Mouse (Mus musculus) neural tube, embryonic 12.5 days (tissue): Measurements from ENCODE around the gene Iqub. TPM values are rescaled to one million over a fixed set of nuclear protein-coding genes. Genes with fewer than 3 reads are reported as not detected.

ENCODE experiments used
- ATAC-seq: fragments of 200-750 bp; cut with Nextera tagmentation; 2 replicates; pipeline ENCODE4 v1.8.0; 2017; ENCODE audit warnings: low read depth, mild to moderate bottlenecking, moderate TSS enrichment, moderate library complexity; ENCODE audit not compliant: low FRiP score
- H3K27ac ChIP-seq: fragments of 300-500 bp; sonication (generic); 2 replicates; pipeline ENCODE4 v1.5.1; 2016
- H3K27me3 ChIP-seq: fragments of 300-500 bp; sonication (generic); replicated peaks from 2 replicates; pipeline ENCODE4 v1.6.1; 2016; ENCODE audit warnings: mild to moderate bottlenecking
- H3K36me3 ChIP-seq: fragments of 300-500 bp; sonication (generic); 2 replicates; pipeline ENCODE4 v1.6.1; 2016; ENCODE audit warnings: mild to moderate bottlenecking
- H3K4me1 ChIP-seq: fragments of 300-500 bp; sonication (generic); 2 replicates; pipeline ENCODE4 v1.6.1; 2016
- H3K4me2 ChIP-seq: fragments of 300-500 bp; sonication (generic); replicated peaks from 2 replicates; pipeline ENCODE4 v1.6.1; 2016; ENCODE audit warnings: mild to moderate bottlenecking
- H3K4me3 ChIP-seq: fragments of 300-500 bp; sonication (generic); 2 replicates; pipeline ENCODE4 v1.5.1; 2016
- H3K9ac ChIP-seq: fragments of 300-500 bp; sonication (generic); 2 replicates; pipeline ENCODE4 v1.6.1; 2016; ENCODE audit warnings: mild to moderate bottlenecking
- H3K9me3 ChIP-seq: fragments of 300-500 bp; sonication (generic); 2 replicates; pipeline ENCODE4 v1.6.1; 2016; ENCODE audit warnings: mild to moderate bottlenecking
- WGBS: fragments of 180-500 bp; shearing (Covaris S2); methylation state at CpG from one replicate; pipeline ENCODE4 v1.1.7; 2016; 5-methylcytosine and 5-hydroxymethylcytosine counted together
- polyA plus RNA-seq: library from polyadenylated mRNA; unstranded; fragments of >200 nt; fragmentation: Nextera tagmentation; extraction: Ambion mirVana; gene quantifications from 2 replicates; pipeline ENCODE4 v1.2.1, GENCODE M21; 2016

Iqub gene
- polyA plus RNA-seq, 1 experiment from 2014 or later = 0.10 TPM

DNA sequence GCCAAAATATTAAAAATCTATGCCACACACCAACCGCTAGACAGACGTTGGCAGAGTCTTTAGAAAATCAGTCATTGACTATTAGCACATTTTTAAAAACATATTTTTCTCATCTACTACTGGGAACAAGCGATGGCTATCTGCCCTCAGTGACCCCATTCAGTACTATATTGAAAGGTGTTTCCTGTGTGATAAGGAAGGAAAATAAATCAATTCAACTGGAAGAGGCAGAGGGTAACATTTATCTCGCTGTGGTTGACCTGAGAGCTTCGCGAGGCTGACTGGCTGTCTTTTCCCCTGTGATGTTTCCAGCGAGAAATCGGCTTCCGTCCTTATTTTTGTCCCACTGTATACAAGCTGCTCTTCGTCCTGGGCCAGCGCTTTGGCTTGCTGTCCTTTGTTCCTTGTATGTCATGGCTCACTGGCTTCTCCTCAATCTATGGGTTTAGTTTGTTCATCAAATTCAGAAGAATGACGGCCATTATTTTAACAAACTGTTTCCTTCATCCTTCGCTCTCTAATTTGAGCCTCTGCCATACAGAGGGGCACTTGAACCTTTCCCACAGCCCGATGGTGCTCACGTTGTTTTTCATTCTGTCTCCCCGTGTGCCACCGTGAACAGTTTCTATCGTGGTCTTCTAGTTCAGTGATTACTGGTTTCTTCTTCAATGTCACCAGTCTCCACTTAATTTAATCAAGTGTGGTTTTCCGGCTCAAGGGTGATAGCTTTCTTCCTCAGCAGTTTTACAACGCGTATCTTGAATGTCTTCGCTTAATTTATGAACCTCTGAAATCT is 63.6 kb downstream of the Iqub start:
- ATAC-seq = no peak
- no peak overlapping the region for H3K4me3 ChIP-seq
- no peak overlapping the region for H3K9ac ChIP-seq
- no peak overlapping the region for H3K27ac ChIP-seq
- no peaks in the 10 kb centered on the region for H3K36me3 ChIP-seq
- H3K9me3 ChIP-seq = 0 out of 2 replicates have a peak, but pooled peaks cover 3% of the 10 kb centered on the region
- no peaks in the 10 kb centered on the region for H3K4me1 ChIP-seq
- WGBS = 86% methylated on average over 22 of the region's 22 CpGs
- no peak overlapping the region for H3K4me2 ChIP-seq
- no peaks in the 10 kb centered on the region for H3K27me3 ChIP-seq

DNA sequence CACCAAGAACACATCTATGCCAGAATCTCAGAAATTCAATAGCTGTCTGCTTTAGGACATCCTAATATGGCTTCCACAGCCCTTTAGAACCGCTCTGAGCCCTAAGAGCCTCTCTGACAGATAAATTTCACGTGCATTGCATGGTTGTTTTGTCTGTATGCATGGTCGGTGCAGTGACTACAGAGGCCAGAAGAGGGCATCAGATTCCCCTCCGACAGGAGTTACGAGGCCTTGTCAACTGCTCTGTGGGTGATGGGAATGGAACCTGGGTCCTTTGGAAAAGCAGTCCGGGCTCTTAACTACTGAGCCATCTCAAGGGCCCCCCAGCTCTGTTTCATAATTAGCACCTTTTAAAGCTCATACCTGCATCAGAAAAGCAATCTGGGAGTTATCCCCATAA is 64.6 kb downstream of the Iqub start:
- Histone ChIP-seq H3K4me1 (no peaks in the 10 kb centered on the region), H3K4me3 (no peak overlapping the region), H3K27ac (no peak overlapping the region), H3K27me3 (no peaks in the 10 kb centered on the region), H3K4me2 (no peak overlapping the region), H3K36me3 (no peaks in the 10 kb centered on the region), H3K9ac (no peak overlapping the region), H3K9me3 (0 out of 2 replicates have a peak, but pooled peaks cover 3% of the 10 kb centered on the region)
- no peak for ATAC-seq
- 91% methylated on average over 6 of the region's 6 CpGs for WGBS

DNA sequence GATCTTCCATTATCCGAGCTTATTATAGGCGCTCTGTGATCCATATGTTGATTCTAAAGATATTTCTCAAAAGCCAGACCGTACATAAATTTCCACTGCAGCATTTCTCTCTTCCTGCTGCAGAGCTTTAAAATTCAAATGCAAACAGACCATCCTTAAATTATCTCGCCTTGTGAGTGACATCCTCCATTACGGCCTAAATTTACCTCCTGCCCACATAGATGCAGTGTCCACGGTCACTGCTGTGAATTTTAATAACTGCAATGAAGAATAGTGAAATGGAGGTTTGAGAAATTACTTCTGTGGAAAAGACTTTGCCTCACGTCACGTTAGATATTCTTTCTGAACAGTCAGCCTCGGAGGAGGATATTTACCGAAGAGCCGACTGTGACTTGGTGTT is 98.8 kb downstream of the Iqub start:
- no peaks in the 10 kb centered on the region for H3K4me1 ChIP-seq
- WGBS = 88% methylated on average over 11 of the region's 11 CpGs
- H3K4me3 ChIP-seq = no peak overlapping the region
- no peaks in the 10 kb centered on the region for H3K9me3 ChIP-seq
- no peaks in the 10 kb centered on the region for H3K36me3 ChIP-seq
- no peak overlapping the region for H3K4me2 ChIP-seq
- H3K27ac ChIP-seq = no peak overlapping the region
- H3K27me3 ChIP-seq = no peaks in the 10 kb centered on the region
- no peak for ATAC-seq
- H3K9ac ChIP-seq = no peak overlapping the region

DNA sequence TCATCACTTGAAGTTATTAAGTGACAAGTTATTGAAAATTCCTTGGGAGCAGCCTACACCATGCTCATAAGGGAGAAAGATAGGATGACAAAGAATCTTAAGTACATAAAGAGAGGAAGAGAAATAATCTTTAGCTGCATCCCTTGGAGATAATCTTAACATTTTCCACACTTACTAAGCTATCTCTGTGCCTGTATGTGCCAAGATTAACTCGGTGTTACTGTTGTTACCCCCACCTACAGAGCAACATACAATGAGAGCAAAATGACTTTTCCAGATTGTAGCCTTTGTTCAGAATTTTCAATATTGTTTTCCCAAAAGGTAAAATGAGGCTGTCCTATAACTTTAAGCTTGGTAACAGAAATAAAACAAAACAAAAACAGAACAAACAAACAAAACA is 99.4 kb downstream of the Iqub start:
- no peaks in the 10 kb centered on the region for H3K36me3 ChIP-seq
- no peak overlapping the region for H3K4me3 ChIP-seq
- ATAC-seq = no peak
- H3K9me3 ChIP-seq = no peaks in the 10 kb centered on the region
- H3K4me1 ChIP-seq = no peaks in the 10 kb centered on the region
- no peak overlapping the region for H3K4me2 ChIP-seq
- 89% methylated on average over 1 of the region's 1 CpGs for WGBS
- H3K27me3 ChIP-seq = no peaks in the 10 kb centered on the region
- H3K9ac ChIP-seq = no peak overlapping the region
- H3K27ac ChIP-seq = no peak overlapping the region

DNA sequence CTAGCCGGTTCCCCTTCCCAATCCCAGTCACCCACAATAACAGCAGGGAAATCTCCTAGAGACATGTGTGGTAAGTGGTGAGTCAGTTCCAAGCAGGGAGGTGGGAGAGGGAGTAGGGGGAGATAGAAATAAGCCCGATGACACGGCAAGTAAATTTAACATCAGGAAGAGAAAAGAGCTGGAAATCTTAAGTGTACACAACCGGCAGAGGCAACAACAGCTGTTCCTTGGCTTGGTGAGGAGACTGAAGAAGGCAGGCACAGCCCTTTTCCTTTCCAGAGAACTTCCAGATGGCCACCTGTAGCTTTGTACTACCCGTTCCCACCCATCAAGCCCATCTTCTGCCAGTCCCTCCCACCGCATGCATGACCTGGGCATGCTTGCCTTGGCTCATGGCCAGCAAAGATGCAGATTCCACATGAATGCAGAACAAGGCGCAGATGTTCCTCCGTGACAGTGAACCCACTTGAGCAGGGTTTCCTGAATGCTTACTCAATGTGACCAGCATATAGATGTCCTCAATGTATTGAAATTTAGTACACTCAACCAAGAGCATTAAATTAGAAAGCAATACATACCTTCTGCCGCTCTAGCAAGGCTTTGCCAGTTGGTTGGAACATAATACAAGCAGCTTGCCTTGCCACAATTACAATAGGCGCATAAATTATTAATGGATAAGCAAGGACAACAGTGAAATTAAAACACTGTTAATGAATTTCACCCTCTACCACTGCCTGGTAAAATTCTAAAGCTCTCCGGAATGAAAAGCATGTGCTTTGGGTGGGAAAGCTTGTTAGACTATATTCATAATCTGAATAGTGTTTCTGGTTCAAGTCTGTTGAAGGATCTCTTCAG is 106.1 kb downstream of the Iqub start:
- Histone ChIP-seq H3K4me1 (no peaks in the 10 kb centered on the region), H3K4me2 (no peak overlapping the region), H3K9ac (no peak overlapping the region), H3K27ac (no peak overlapping the region), H3K4me3 (no peak overlapping the region), H3K27me3 (no peaks in the 10 kb centered on the region), H3K36me3 (no peaks in the 10 kb centered on the region), H3K9me3 (no peaks in the 10 kb centered on the region)
- peak; percentile 84 for ATAC-seq
- 72% methylated on average over 11 of the region's 11 CpGs for WGBS

DNA sequence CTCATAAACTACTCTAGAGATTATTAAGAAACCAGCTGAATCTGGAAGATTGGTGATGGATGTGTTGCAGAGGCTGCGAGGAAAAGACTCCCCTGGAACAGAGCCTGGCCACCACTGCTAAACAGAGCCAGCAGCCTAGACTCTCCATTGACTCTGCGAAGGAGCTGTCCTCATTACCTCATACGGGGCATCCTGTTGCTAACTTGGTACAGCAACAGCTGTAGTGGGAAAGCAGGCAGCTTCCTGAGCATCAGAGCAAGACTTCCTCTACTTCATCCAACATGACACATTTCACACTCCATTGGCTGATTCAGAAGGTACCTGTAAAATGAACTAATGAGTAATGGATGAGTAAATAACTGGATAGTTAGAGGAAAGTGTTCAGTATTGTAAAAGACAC is 107.1 kb downstream of the Iqub start:
- 76% methylated on average over 3 of the region's 3 CpGs for WGBS
- Histone ChIP-seq H3K27me3 (no peaks in the 10 kb centered on the region), H3K4me3 (no peak overlapping the region), H3K4me2 (no peak overlapping the region), H3K9me3 (no peaks in the 10 kb centered on the region), H3K36me3 (no peaks in the 10 kb centered on the region), H3K4me1 (no peaks in the 10 kb centered on the region), H3K27ac (no peak overlapping the region), H3K9ac (no peak overlapping the region)
- no peak for ATAC-seq

DNA sequence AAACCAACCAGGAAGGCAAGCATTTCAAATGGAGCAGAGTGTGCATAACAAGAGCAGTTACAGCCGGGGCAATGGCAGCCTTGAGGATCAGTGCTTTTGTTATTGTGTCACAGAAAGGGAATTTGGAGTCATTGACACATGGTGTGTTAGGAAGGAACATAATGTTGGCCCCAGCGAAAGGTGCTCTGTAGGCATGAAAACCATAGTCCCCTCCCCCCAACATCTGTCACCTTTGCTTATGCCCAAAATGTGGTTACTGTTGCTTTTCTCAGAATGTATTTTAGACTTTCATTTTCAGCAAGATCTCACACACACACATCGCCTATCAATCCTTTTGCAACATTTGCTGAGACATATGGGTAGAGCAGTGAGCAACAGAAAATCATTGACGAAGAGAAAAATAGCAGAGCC is 117.6 kb downstream of the Iqub start:
- Histone ChIP-seq H3K27me3 (no peaks in the 10 kb centered on the region), H3K4me1 (no peaks in the 10 kb centered on the region), H3K9ac (no peak overlapping the region), H3K36me3 (no peaks in the 10 kb centered on the region), H3K9me3 (no peaks in the 10 kb centered on the region), H3K27ac (no peak overlapping the region), H3K4me2 (no peak overlapping the region), H3K4me3 (no peak overlapping the region)
- no peak for ATAC-seq
- WGBS = 86% methylated on average over 4 of the region's 4 CpGs

Other genes with a start within 250 kb of the Iqub start
- gene Ndufa5, start 12.9 kb upstream of the Iqub start, polyA plus RNA-seq = 334 and 347 TPM in 2 replicates
- gene Asb15, start 13.1 kb upstream of the Iqub start, polyA plus RNA-seq = not detected in 2 replicates
- gene Lmod2, start 82.7 kb upstream of the Iqub start, polyA plus RNA-seq = 0.19 TPM in 1 of 2 replicates, not detected in the other
- gene Wasl, start 149.9 kb upstream of the Iqub start, polyA plus RNA-seq = 57.5 and 78.8 TPM in 2 replicates
- not detected in 2 replicates for gene Hyal6, start 218.2 kb upstream of the Iqub start, polyA plus RNA-seq
- not detected in 2 replicates for gene Hyal4, start 233.3 kb upstream of the Iqub start, polyA plus RNA-seq